In the genomic region with DNA sequence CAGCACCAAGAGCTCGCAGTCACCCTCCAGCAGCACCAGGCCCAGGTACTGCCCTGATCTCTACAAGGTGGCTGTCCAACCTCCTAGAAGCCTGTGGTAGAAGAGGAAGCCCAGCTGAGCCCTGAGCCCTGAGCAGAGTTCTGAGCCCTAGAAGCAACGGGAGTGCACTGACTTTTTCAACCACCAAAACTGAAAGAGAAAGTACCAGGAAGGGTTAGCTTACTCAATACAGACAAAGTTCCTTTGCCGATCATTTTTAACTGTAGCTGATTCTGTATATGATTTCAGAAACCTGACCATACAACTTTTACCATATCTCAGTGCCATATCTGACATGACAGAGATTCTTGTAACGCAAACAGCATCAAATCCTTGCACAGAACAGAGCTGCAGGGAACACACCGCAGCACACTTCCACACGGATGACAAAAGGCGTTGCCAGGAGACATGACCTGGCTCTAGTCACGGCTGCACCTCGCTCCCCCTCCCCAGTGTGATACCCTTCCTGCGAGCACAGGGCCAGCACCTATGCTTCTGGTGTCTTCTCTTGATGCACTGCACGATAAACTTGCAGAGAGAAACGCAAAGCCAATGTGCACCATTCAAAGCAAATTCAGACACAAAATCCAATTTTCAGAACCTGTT, we compare ENCODE assay signal across 13 mouse cellular contexts. TPM values are rescaled to one million over a fixed set of nuclear protein-coding genes. Genes with fewer than 3 reads are reported as not detected.
DNase-seq lines count a peak whose midpoint lies in the region; ATAC-seq and TF ChIP-seq lines count a peak whose summit lies in the region.
"Had no signal": no experiment of that assay in that cellular context is flagged by ENCODE, and none has a peak within 500 bp of the region (broad histone marks: within the 10 kb centered on the region; RNA-seq: fewer than 3 reads in every experiment).

No protein-coding gene starts in this region.

- DNase-seq in thymus, adult 2 months, result peak; percentile 29
- DNase-seq in thymus, postnatal 25 days, result no peak
- DNase-seq in hindbrain, embryonic 10.5 days (ENCODE audit: low spot score), result no peak
- DNase-seq in spleen, adult 18-20 months, result no peak
- no peak for DNase-seq in right cerebral cortex, postnatal 36 days (ENCODE audit: low spot score in 2 of 2)
- DNase-seq: cerebellum, adult 9-11 months; gastrocnemius, postnatal 25 days; layer of hippocampus, adult 9-11 months; lung, postnatal 4 days had no signal

- TF ChIP-seq POLR2A in thymus, adult 2 months (IDR thresholded peaks at IDR 0.05; ENCODE audit: control insufficient read depth, extremely low read depth, insufficient read depth, low read length, poor library complexity), result no peak

- peak overlapping the region; percentile 47; the same call in 1 of the 2 replicates for H3K27ac ChIP-seq in thymus, adult 2 months (ENCODE audit: control insufficient read depth, insufficient read depth, low read length)
- no peak overlapping the region for H3K27ac ChIP-seq in hindbrain, embryonic 10.5 days
- H3K27ac ChIP-seq: embryonic facial prominence, embryonic 12.5 days; forebrain, embryonic 12.5 days had no signal

- H3K36me3 ChIP-seq in thymus, adult 2 months (ENCODE audit: control insufficient read depth, insufficient read depth, low read length), result no peaks in the 10 kb centered on the region; the same call in 1 of the 2 replicates
- peaks cover 18% of the 10 kb centered on the region for H3K36me3 ChIP-seq in megakaryocyte, embryonic 14.5 days (replicated peaks; ENCODE audit: low read length)
- peaks cover 63% of the 10 kb centered on the region for H3K36me3 ChIP-seq in hindbrain, embryonic 10.5 days

- peaks cover 31% of the 10 kb centered on the region for H3K4me1 ChIP-seq in thymus, adult 2 months (replicated peaks; ENCODE audit: control insufficient read depth, insufficient read depth, low read length)
- peaks cover 80% of the 10 kb centered on the region for H3K4me1 ChIP-seq in megakaryocyte, embryonic 14.5 days
- H3K4me1 ChIP-seq in hindbrain, embryonic 10.5 days (replicated peaks), result 0 out of 2 replicates have a peak, but pooled peaks cover 4% of the 10 kb centered on the region

- no peaks in the 10 kb centered on the region for H3K9me3 ChIP-seq in megakaryocyte, embryonic 14.5 days
- no peaks in the 10 kb centered on the region for H3K9me3 ChIP-seq in hindbrain, embryonic 10.5 days
- H3K9me3 ChIP-seq: embryonic facial prominence, embryonic 12.5 days; forebrain, embryonic 12.5 days had no signal

- TF ChIP-seq CTCF in thymus, adult 2 months (IDR thresholded peaks at IDR 0.05; ENCODE audit: borderline replicate concordance, control insufficient read depth, extremely low read depth, insufficient read depth, low read length, poor library complexity), result no peak

- 26% methylated on average over 12 of the region's 12 CpGs for WGBS in thymus, adult 2 months
- WGBS in hindbrain, embryonic 10.5 days, result 92% methylated on average over 12 of the region's 12 CpGs

- H3K4me3 ChIP-seq in thymus, adult 2 months (ENCODE audit: control insufficient read depth, insufficient read depth, low read length), result peak overlapping the region; percentile 32
- peak overlapping the region; percentile 82 for H3K4me3 ChIP-seq in megakaryocyte, embryonic 14.5 days (replicated peaks)
- no peak overlapping the region for H3K4me3 ChIP-seq in hindbrain, embryonic 10.5 days
- H3K4me3 ChIP-seq: embryonic facial prominence, embryonic 12.5 days; forebrain, embryonic 12.5 days had no signal

- peak; percentile 48 for ATAC-seq in common myeloid progenitor, adult 5-6 weeks (replicated peaks; ENCODE audit: low read depth, poor library complexity, severe bottlenecking)

- no peaks in the 10 kb centered on the region for H3K27me3 ChIP-seq in thymus, adult 2 months (ENCODE audit: control insufficient read depth, insufficient read depth, low read length)
- no peaks in the 10 kb centered on the region for H3K27me3 ChIP-seq in megakaryocyte, embryonic 14.5 days (replicated peaks)
- H3K27me3 ChIP-seq in hindbrain, embryonic 10.5 days (ENCODE audit: insufficient read depth, poor library complexity, severe bottlenecking), result no peaks in the 10 kb centered on the region
- H3K27me3 ChIP-seq: embryonic facial prominence, embryonic 12.5 days; forebrain, embryonic 12.5 days had no signal

RNA-seq across cellular contexts. Expression of gene Smad1, which starts 28.6 kb away (rescaled TPM):
- polyA plus RNA-seq in thymus, adult 2 months (2012; rRNA removed), result 48.0 and 55.4 TPM in 2 replicates
- 15.5 and 20.6 TPM in 2 replicates for total RNA-seq in common myeloid progenitor, adult 5-6 weeks (2017)
- 8.0 and 25.1 TPM in 2 replicates for polyA plus RNA-seq in megakaryocyte, embryonic 14.5 days (2012; ENCODE audit: insufficient read depth, low replicate concordance)
- 41.5 and 45.9 TPM in 2 replicates for polyA plus RNA-seq in hindbrain, embryonic 10.5 days (2016; fragmentation: Nextera tagmentation; extraction: Ambion mirVana)
